Mouse (Mus musculus): ENCODE data around the gene Prkg1. TPM values are rescaled to one million over a fixed set of nuclear protein-coding genes. Genes with fewer than 3 reads are reported as not detected.

Gene Prkg1
- total RNA-seq, 2 experiments from 2014 or later = 12.2 to 14.8 TPM

DNA sequence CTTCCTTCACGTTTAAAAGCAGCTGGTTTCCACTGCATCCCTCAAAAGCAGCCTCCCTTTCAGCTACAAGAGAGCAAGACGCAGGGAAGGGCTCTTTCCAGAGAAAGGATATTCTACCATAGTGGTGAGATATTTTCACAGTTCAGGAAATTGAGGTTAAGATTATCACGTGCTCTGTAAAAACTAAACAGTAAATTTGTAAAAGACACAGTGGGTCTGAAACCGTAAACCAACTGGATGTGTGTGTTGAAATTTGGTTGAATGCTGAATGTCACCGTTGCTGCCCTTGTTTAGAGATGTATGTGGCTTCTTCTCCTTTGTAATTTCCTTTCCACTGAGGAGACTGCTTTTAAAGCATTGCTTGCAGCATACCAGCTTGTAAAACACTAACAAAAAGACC lies 565.2 kb downstream of the Prkg1 start:
- DNase-seq (ENCODE audit: low spot score) = no peak
- intact Hi-C loops (cut with DNase I) = no loop called here

DNA sequence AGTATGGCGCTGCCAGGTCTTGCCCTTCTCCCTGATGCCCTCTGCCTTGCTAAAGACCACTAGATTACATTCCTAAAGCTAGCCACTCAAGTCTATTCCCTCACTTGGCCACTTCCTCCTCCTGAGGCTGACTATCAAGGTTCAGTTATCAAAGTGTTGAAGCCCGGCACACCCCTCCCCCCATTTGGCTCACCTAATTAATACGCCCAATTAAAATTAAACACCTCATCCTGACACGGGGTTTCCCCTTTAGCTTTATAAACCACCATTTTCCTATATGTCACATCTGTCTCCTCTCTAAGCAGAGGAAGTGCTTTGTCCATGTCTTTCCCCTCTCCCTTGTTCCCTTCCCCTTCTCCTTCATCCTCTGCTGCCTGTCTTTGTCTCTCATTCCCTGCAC lies 566.4 kb downstream of the Prkg1 start:
- intact Hi-C loops (cut with DNase I) = no loop called here

DNA sequence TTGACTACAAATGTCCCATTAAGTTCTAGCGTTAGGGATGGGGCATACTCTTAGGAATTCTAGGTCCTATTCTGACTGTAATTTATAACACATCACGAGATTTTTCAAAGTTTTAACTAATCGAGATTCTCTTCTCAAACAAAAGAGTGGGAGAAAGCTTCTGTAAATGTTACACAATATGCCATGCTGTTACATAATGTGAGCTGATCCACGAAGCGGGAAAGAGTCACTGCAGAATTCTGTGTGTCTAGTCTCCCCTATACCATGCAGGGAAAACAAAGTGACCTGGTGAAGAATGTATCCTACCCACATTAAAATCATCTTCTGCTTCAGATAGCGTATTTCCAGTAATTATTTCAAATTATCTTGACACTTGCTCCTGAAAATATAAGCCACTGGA lies 567.8 kb downstream of the Prkg1 start:
- intact Hi-C loops (cut with DNase I) = no loop called here
- DNase-seq (ENCODE audit: low spot score) = no peak

More for the DNA sequence above, 566.4 kb downstream of the Prkg1 start:
- no peak for DNase-seq (ENCODE audit: low spot score)

DNA sequence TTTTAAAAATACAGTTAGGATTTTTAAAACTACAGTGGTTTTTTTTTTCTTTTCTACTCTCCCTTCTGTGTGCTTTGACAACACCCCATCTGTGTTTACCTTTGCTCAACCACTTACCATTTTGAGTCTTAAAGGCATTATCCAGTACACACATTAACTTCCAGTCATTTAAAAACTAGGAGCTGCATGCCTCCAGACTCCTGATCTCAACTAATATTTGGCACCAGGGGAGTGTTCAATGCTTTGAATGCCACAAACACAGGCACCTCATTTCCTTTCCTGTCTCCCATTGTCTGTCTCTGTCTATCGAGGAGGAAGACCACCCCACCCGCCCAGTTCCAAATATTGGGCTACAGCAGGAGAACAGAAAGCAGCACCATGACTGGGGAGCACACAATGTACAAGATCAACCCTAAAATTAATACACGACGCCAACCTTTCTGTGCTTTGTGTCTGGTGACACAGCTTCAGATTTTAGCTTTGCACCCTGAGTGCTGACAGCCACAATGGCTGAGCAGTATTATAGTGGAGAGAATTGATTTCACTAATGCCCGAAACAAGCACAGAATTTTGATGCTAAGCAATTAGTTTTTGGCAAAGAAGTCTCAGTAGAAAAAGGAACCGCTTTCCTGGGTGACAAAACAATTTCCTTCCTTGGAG lies 576.1 kb downstream of the Prkg1 start:
- DNase-seq (ENCODE audit: low spot score) = no peak
- intact Hi-C loops (cut with DNase I) = no loop called here

DNA sequence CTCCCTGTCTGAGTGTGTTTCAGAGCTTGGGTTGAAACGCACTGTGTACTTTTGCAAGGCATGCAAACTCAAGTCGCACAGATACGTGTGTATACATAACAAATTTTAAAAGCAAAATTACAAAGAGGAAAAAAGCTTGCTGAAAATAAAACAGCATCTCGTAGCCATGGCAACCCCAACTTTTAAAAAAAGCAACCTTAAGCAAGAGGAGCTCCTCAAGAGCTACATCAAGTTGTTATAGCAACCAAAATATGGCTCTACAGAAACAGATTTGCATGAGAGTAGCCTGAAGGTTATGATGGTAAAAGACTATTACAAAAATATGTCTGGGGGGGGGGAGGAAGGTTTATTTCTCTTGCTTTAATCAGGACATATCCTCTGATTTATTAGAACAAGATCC lies 584.1 kb downstream of the Prkg1 start:
- intact Hi-C loops (cut with DNase I) = no loop called here

DNA sequence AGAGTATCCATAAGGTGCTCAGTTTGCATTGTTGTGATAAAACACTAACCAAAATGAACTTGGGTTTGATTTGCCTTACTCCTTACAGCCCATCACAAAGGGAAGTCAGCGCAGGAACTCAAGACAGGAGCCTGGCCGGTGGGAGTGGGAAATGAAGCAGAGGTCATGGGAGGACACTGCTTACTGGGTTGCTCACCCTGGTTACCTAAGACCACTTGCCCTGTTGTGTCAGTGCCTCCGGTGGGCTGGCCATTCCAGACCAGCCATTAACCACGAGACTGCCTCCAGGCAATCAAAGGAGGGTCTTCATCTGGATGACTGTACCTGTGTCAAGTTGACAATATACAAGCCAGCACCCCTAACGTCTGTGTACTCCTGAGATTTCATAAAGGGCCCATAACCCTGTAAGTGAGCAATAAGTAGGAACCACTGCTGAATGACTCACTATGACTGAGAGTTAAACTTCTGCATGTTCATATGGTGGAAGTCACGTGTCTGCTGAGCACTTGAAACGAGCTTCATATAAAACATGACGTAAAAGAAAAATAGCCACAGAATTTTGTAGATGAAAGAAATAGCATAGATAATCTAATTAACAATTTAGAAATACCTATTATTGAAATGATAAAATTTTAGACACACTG lies 587.4 kb downstream of the Prkg1 start:
- DNase-seq (ENCODE audit: low spot score) = no peak
- intact Hi-C loops (cut with DNase I) = no loop called here

More for the DNA sequence above, 584.1 kb downstream of the Prkg1 start:
- DNase-seq (ENCODE audit: low spot score) = no peak

DNA sequence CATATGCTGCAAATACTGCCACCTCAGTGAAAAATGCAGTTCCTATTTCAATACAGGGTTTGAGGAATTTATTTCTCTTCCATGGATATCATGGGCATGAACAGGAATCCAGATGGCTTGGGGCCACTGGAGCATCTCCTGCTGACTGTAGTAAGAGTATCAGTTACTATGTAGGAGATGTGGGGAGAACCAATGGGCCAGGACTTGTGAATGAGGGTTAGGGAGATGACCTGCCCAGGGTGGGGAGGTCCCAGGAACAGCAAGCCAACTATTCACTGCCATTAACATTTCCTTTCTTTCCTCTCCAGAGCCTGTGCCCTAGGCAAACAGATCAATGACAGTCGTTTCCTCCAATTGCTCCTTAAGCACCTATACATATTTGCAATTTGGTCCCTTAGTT lies 593.8 kb downstream of the Prkg1 start:
- intact Hi-C loops (cut with DNase I) = no loop called here
- no peak for DNase-seq (ENCODE audit: low spot score)

DNA sequence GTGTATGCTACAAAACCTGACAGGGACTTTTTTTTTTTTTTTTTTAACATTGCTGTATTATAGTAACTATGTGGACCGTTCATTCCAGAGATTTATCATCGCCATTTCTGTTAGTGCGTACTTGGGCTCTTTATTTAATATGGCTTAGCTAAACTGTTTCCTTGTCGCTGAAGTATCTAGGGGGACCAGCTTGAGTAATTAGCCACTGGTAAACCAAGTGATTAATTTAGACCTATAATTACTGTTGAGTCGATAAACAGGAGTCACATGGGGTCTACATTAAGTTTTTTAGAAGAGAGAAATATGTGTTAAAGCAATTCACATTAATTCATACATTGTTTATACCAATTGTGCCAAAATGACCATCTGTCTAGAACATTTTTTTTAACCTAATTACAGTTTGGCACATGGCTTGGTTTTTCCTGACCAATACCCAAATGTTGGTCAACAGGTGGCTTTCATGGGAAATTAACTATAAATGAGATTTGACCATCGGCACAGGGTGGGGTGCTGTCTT lies 605.8 kb downstream of the Prkg1 start:
- intact Hi-C loops (cut with DNase I) = no loop called here
- no peak for DNase-seq (ENCODE audit: low spot score)

DNA sequence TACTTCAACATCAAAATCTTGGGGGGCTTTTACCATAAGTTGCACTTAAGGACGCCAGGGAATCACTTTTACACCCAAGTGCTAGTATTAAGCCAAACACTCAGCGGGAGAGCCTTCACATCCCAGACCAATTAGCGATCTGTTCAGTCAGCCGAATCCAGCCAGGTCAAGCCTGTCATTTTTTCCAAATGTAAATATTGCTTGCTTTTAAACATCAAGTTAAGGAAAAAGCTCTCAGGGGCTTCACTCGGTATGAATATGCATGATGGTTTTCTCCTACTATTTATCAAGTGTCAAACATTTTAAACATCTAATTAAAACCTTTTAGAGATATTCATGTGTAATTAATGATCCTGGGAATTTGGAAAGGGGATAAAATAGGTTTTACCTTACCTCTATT lies 611.4 kb downstream of the Prkg1 start:
- intact Hi-C loops (cut with DNase I) = no loop called here
- DNase-seq (ENCODE audit: low spot score) = no peak

DNA sequence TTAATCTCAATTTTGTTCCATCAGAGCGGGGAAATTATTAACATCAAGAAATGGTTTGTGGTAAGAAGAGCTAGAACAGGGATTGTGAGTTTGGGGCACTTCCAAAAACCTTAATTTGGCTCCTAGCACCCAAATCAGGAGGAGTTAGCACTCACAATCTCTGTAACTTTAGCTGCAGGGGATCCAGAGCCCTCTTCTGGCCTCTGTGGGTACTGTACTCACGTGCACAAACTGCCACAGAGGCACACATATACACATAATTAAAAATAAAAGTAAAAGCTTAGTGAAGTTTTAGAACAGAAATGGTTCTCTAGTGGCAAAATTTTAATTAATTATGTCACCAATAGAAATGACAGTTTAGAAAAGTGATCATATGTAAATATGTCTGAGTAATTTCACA lies 614.9 kb downstream of the Prkg1 start:
- intact Hi-C loops (cut with DNase I) = no loop called here
- no peak for DNase-seq (ENCODE audit: low spot score)

DNA sequence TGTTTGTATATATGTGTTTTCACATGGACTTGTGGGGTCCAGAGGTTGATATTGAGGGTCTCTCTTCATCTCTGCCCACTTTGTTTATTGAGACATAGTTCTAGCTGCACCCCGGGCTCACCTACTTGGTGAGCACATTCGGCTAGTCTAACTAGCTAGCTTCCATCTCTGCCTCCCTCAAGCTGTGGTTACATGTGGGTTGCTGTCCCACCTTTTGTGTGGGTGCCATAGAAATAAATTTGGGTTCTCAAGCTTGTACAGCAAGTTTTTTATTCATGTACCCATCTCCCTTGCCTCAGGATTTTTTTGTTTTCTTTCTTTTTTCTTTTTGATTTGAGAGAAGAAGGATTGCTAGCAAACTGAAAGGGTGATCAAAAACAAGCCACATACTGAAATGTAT lies 617.4 kb downstream of the Prkg1 start:
- intact Hi-C loops (cut with DNase I) = no loop called here
- no peak for DNase-seq (ENCODE audit: low spot score)

DNA sequence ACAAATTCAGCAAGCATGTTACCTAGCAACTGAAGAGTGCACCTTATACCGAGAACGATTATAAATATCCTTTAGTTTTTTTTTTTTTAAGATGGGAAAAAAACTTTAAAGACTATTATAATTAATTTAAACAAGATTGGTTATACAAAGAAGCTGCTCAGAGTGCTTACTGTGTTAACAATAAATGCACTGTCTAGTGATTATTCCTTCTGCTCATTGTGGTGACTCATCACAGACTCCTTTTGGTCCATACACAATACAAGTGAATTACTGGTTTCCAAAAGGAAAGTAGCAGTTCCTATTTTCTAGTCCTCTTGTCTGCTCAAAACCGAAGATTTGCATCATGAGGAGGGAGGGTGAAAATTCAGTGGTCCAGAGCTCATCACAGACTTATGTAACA lies 618.7 kb downstream of the Prkg1 start:
- intact Hi-C loops (cut with DNase I) = no loop called here
- DNase-seq (ENCODE audit: low spot score) = no peak

DNA sequence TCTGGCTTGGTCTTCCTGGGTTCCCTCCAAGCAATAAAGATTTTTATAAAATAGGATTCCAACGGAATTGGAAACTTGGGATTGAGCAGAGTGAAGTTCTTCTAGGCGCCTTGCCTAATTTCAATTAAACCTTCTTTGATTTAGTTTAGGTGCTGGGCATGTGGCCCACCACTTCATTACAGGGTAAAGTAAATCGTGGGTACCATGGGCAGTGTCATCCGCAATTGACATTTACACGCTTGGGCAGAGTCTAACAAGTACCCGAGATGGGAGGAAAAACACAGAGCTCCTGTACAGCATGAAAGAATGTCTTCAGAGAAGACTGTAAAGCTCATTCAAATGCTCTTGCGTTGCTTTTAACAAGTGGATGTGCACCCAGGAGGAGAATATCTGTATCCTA lies 622.9 kb downstream of the Prkg1 start:
- DNase-seq (ENCODE audit: low spot score) = no peak
- intact Hi-C loops (cut with DNase I) = no loop called here

DNA sequence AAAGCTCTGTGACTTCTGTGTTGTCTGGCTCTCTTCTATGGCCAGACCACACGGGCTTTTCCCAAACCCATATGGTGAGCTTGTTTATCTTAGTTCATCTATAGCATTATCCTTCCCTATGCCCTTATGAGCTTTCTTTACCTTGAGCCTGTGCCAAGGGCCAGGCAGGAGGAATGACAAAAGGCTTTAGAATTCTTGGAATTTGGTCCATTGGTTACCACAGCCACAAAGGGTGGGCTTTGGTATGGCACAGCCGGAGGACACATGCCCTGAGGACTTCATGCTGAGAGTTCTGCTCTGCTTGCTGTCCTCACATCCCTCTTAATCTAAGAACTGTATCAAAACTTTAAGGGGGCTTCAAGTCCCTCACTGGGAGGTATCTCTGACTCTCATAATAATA lies 628.5 kb downstream of the Prkg1 start:
- no peak for DNase-seq (ENCODE audit: low spot score)
- intact Hi-C loops (cut with DNase I) = no loop called here

DNA sequence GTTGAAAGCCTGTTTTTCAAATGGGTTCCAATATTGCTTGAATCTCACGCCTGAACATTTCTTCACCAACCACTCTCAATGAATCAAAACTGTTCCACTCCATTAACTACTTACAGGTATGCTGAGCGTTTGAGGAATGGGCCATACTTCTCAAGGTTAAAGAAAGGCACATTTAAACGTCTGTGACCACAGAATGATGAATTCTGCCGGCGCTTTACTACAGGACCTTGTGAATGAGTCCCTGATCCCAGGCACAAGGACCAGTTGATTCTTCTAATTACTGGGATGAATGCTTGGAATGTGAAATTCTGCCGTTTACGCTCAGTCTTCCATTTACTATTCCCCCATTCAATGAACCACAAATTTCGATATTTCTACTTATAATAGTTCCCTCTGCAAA lies 632.2 kb downstream of the Prkg1 start:
- DNase-seq (ENCODE audit: low spot score) = no peak
- intact Hi-C loops (cut with DNase I) = no loop called here

DNA sequence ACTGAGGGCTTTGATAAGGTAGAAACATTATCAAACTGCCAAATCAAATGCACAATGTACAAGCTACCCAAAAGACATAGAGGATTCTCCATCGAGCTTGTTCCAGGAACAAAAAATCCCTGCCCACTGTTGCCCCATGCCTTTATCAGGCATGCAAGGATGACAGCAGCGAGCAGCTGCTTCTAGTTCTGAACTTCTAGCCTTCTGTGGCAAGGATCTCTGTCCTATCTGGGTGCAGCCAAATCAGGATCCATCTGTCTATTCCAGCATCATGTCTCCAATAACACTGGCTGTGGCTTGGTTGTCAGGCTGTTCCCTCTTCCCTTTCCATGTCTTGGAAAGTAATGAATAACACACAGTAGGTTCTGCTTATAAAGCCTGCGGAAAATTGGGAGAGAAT lies 640.2 kb downstream of the Prkg1 start:
- intact Hi-C loops (cut with DNase I) = no loop called here

DNA sequence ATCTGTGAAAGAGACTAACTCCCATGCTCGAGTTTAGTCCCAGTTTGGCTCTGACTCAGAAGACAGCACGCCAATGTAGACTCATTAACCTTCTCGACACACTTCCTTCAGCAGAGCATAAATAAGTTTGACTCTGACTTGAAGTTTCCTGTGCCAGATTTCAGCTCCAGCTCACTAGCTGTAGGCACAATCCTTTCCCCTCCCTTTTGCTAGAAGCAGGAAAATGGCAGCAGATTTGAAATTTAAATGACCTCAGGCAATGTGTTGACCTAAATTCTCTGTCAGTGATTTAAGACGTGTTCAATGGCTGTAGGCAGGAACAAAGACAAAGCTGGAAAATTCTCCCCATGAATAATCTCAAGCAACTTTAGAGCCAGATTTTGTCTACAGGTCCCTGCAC lies 650.1 kb downstream of the Prkg1 start:
- no peak for DNase-seq (ENCODE audit: low spot score)
- intact Hi-C loops (cut with DNase I) = no loop called here

More for the DNA sequence above, 640.2 kb downstream of the Prkg1 start:
- no peak for DNase-seq (ENCODE audit: low spot score)

DNA sequence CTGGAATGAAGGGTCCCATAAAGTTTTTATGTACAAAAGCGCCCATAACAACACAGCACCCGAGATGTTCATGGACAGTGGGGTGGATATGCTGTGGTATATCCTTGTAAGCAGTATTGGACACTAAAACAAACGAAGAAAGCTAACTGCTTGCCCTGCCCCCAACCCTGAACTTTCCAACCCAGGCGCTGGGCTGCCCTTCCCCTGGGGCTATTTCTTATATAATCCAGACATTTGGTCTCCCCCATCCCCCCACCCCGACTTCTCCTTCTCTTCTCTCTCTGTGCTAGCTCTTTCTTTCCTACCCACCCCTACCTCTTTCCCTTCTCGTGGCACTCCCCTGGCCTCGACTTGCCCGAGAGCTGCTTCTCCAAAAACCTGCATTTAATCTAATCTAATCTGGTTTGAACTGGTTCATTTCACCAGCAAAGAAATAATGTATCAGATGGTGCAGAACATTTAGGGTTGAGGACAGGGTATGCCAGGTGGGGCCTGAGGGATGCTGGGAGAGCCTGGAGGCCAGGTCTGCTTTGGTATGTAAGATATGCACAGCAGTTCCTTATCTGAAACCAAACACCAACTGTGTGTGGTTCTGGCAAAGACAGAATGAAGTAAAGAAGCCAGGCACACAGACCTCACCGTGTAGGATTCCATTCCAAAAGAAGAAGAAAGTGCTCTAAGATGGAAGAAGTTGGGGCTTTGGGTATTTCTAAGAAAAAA lies 657.8 kb downstream of the Prkg1 start:
- intact Hi-C loops (cut with DNase I) = no loop called here
- DNase-seq (ENCODE audit: low spot score) = no peak

DNA sequence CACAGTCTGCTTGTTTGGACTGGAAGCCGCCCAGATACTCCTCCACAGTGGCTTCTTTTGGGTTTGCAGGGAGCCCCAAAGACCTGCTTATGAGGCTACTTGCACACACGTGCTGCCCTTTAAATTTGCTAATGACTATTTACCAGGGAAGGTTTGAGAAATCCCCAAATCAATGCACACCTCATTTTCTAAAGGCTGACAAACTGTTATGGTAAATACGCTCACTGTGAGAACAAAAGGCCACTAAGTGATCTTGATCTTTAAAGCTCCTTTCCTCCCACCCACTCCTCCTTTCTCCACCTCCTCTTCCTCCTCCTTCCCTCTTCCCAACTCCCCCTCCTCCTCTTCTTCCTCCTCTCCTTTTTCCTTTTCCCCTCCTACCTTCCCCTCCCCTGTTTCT lies 658.8 kb downstream of the Prkg1 start:
- intact Hi-C loops (cut with DNase I) = no loop called here
- no peak for DNase-seq (ENCODE audit: low spot score)

DNA sequence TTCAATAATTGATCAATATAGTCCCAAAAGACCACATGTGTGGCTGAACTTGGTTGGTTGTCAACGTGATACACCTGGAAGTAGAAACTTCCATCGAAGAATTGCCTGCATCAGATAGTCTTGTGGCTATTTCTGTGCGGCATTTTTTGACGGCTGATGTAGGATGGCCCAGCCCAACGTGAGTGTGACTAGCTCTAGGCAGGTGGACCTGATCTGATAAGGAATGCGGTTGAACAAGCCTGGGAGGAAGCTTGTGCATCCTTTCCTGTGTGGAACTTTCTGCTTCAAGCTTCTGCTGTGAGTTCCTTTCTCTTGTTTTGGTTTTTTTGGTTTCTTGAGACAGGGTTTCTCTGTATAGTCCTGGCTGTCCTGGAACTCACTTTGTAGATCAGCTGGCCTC lies 660.1 kb downstream of the Prkg1 start:
- intact Hi-C loops (cut with DNase I) = no loop called here
- no peak for DNase-seq (ENCODE audit: low spot score)

DNA sequence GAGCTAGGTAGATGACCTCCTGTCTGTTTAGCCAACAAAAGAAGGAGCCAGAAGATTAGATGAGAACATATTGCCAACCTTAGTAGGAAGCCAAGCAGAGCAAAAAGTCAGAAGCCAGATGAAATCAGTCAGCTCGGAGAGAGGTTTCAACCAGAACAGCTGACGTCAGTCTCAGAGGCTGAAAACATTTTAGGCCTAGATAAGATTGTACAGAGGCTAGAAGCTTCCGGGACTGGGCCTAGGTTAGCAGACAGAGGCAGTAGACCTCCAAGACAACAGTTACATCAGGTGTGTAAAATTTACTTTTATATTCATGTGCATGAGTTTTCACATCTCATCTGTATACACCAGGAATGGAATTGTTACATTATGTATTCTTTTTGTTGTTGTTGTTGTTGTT lies 665.5 kb downstream of the Prkg1 start:
- no peak for DNase-seq (ENCODE audit: low spot score)
- intact Hi-C loops (cut with DNase I) = no loop called here

Measured in heart, postnatal 25 days (tissue).